Mouse (Mus musculus): ENCODE measurements around the gene Fbxo45. TPM values are rescaled to one million over a fixed set of nuclear protein-coding genes. Genes with fewer than 3 reads are reported as not detected.

Fbxo45 gene
- total RNA-seq, 4 experiments from 2014 or later = 11.4 to 14.0 (median 13.2) TPM

- no peak for DNase-seq (ENCODE audit: low spot score)
These were observed 42.1 kb downstream of the Fbxo45 start for GRCm38 (mm10) chr16:32204902-32205301.

GRCm38 (mm10) chr16:32202681-32203080, 44.3 kb downstream of the Fbxo45 start:
- DNase-seq (ENCODE audit: low spot score) = peak; percentile 77

- DNase-seq (ENCODE audit: low spot score) = peak; percentile 31
These were observed 46.0 kb downstream of the Fbxo45 start for GRCm38 (mm10) chr16:32201004-32201325.

- no peak for DNase-seq (ENCODE audit: low spot score)
These were observed 46.5 kb downstream of the Fbxo45 start for GRCm38 (mm10) chr16:32200256-32201003.

GRCm38 (mm10) chr16:32190011-32190441, 56.9 kb downstream of the Fbxo45 start:
- DNase-seq (ENCODE audit: low spot score) = peak; percentile 41

GRCm38 (mm10) chr16:32189109-32189508, 57.8 kb downstream of the Fbxo45 start:
- DNase-seq (ENCODE audit: low spot score) = peak; percentile 58

DNA sequence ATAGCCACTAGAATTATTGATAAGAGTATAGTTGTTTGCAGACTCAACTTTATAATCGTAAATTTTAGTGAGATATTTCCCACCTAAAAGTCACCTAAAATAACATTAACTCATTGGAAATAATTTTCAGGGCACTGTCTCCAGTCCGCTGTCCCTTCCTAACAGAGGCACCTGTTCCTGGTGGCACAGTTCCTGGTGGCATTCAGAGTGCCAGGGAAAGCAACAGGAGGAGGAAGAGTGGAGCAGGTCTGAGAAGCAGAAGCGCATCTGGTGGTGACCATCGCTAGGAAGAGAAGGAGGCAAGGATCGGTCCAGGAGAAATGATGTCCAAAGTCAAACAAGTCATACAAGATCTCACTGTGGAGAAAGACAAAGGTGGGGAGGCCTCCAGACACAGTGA, 60.9 kb downstream of the Fbxo45 start:
- DNase-seq (ENCODE audit: low spot score) = no peak

Small RNA genes lying within 50 kb of the gene (microRNA-seq; reads per million reads assigned to microRNA genes)
- gene Mir1946a = not detected

Other genes with a start within 250 kb of the Fbxo45 start
- gene Senp5, start 243.9 kb downstream of the Fbxo45 start, total RNA-seq (2022) = 10 to 100 TPM; 10.0 to 13.9 (median 11.7) TPM
- gene Pak2, start 167.8 kb downstream of the Fbxo45 start, total RNA-seq (2022) = 10 to 100 TPM; 22.8 to 27.3 (median 25.2) TPM
- gene Pigx, start 147.4 kb downstream of the Fbxo45 start, total RNA-seq (2022) = 10 to 100 TPM; 17.3 to 20.2 (median 20.0) TPM
- 10 to 100 TPM in 3 of 4 experiments, 1 to 10 TPM in 1; 9.1 to 12.9 (median 12.4) TPM for gene Cep19, start 147.4 kb downstream of the Fbxo45 start, total RNA-seq (2022)
- gene Nrros, start 81.6 kb downstream of the Fbxo45 start, total RNA-seq (2022) = 1 to 10 TPM; 3.5 to 4.6 (median 3.5) TPM
- not detected for gene Bex6, start 67.3 kb downstream of the Fbxo45 start, total RNA-seq (2022)
- gene Wdr53, start 69 bp upstream of the Fbxo45 start, total RNA-seq (2022) = 1 to 10 TPM; 3.8 to 8.3 (median 7.3) TPM
- gene Smco1, start 24.3 kb upstream of the Fbxo45 start, total RNA-seq (2022) = 10 to 100 TPM; 21.6 to 33.8 (median 27.9) TPM
- gene Rnf168, start 30.3 kb upstream of the Fbxo45 start, total RNA-seq (2022) = 10 to 100 TPM; 11.3 to 15.3 (median 12.1) TPM
- 10 to 100 TPM; 23.1 to 27.1 (median 24.5) TPM for gene Ubxn7, start 85.1 kb upstream of the Fbxo45 start, total RNA-seq (2022)
- gene Tm4sf19, start 153.3 kb upstream of the Fbxo45 start, total RNA-seq (2022) = not detected
- gene Tctex1d2, start 172.5 kb upstream of the Fbxo45 start, total RNA-seq (2022) = 10 to 100 TPM in 1 of 4 experiments, 1 to 10 TPM in 3; 6.2 to 10.5 (median 8.3) TPM
- gene Pcyt1a, start 183.8 kb upstream of the Fbxo45 start, total RNA-seq (2022) = 100 to 1,000 TPM; 118 to 125 (median 123) TPM
- under 1 TPM; 0.19 to 0.40 (median 0.25) TPM for gene Slc51a, start 240.7 kb upstream of the Fbxo45 start, total RNA-seq (2022)
- gene Zdhhc19, start 249.1 kb upstream of the Fbxo45 start, total RNA-seq (2022) = not detected